Mouse (Mus musculus): ENCODE results near the gene Hist1h4h.

DNA sequence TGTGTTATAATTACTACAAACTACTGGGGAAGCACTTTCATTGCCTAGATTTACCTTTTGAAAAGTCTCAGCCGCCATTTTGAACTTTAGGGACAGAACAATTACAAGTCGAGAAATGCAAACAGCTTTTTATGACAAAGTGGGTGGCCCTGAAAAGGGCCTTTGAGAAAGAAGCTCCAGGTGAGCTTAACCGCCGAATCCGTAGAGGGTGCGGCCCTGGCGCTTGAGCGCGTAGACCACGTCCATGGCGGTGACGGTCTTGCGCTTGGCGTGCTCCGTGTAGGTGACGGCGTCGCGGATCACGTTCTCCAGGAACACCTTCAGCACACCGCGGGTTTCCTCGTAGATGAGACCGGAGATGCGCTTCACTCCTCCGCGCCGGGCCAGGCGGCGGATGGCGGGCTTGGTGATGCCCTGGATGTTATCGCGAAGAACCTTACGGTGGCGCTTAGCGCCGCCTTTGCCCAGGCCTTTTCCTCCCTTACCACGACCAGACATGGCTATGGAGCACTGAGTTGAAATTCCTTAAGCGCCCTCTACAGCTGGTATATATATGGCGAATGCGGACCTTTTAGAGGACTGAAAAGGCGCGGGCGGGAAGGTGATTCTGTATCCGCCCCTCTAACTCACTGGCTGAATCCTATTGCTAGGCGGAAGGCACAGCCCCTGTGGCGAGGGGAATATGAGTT, 20.4 kb downstream of the Hist1h4h start, which contains the start of gene Hist1h4f:
- peak; percentile 31; the same call in 1 of the 2 replicates for TF ChIP-seq CTCF (IDR thresholded peaks at IDR 0.05; ENCODE audit: control insufficient read depth, insufficient read depth, low read length)
- TF ChIP-seq POLR2A (IDR thresholded peaks at IDR 0.05; ENCODE audit: borderline replicate concordance, control insufficient read depth, low read depth, low read length): peak; percentile 99
